ENCODE assay signal across 11 mouse cellular contexts in genomic region chr5:77838186-77839097, GRCm38 (mm10).
DNase-seq lines count a peak whose midpoint lies in the region; ATAC-seq lines count a peak whose summit lies in the region.
"Had no signal": no experiment of that assay in that cellular context is flagged by ENCODE, and none has a peak within 500 bp of the region (broad histone marks: within the 10 kb centered on the region; RNA-seq: fewer than 3 reads in every experiment).

No protein-coding gene starts in this region.

- DNase-seq in frontal cortex, postnatal 14 days (ENCODE audit: low spot score in 2 of 2): no peak
- peak; percentile 79 for DNase-seq in brain, adult 2 months (ENCODE audit: low read depth, low spot score)
- DNase-seq in midbrain, embryonic 14.5 days: peak; percentile 55
- DNase-seq in spleen, adult 18-20 months: no peak
- DNase-seq in heart, adult 8-10 months (ENCODE audit: low spot score): no peak
- DNase-seq in thymus, postnatal 36 days: no peak
- DNase-seq: cerebellum, adult 18-20 months; heart, adult 2 months had no signal

- H3K4me3 ChIP-seq in hindbrain, embryonic 12.5 days: no peak overlapping the region
- no peak overlapping the region for H3K4me3 ChIP-seq in midbrain, embryonic 14.5 days (replicated peaks; ENCODE audit: low read depth, low read length)
- H3K4me3 ChIP-seq: heart, adult 2 months; liver, embryonic 15.5 days had no signal

- H3K4me2 ChIP-seq in hindbrain, embryonic 12.5 days (replicated peaks): no peak overlapping the region; the same call in 1 of the 2 replicates
- H3K4me2 ChIP-seq in midbrain, embryonic 14.5 days (ENCODE audit: low read length): 0 out of 2 replicates have a peak overlapping the region, but pooled peaks have one; percentile 1
- H3K4me2 ChIP-seq: liver, embryonic 15.5 days had no signal

- no peak overlapping the region for H3K9ac ChIP-seq in hindbrain, embryonic 12.5 days
- no peak overlapping the region for H3K9ac ChIP-seq in midbrain, embryonic 14.5 days (replicated peaks; ENCODE audit: low read length)
- H3K9ac ChIP-seq: liver, embryonic 15.5 days had no signal

- H3K27ac ChIP-seq in hindbrain, embryonic 12.5 days: peak overlapping the region; percentile 74
- peak overlapping the region; percentile 39 for H3K27ac ChIP-seq in midbrain, embryonic 14.5 days (replicated peaks; ENCODE audit: low read depth, low read length)
- H3K27ac ChIP-seq: heart, adult 2 months; liver, embryonic 15.5 days had no signal

- no peaks in the 10 kb centered on the region for H3K9me3 ChIP-seq in hindbrain, embryonic 12.5 days (replicated peaks)
- no peaks in the 10 kb centered on the region for H3K9me3 ChIP-seq in midbrain, embryonic 14.5 days (ENCODE audit: control insufficient read depth, low read length)
- H3K9me3 ChIP-seq: liver, embryonic 15.5 days had no signal

- H3K27me3 ChIP-seq in hindbrain, embryonic 12.5 days: no peaks in the 10 kb centered on the region
- H3K27me3 ChIP-seq in midbrain, embryonic 14.5 days (ENCODE audit: control insufficient read depth, insufficient read depth, low read length): no peaks in the 10 kb centered on the region
- H3K27me3 ChIP-seq: liver, embryonic 15.5 days had no signal

- WGBS in hindbrain, embryonic 12.5 days: 26% methylated on average over 5 of the region's 5 CpGs
- WGBS in midbrain, embryonic 14.5 days: 21% methylated on average over 5 of the region's 5 CpGs

- no peaks in the 10 kb centered on the region for H3K36me3 ChIP-seq in hindbrain, embryonic 12.5 days
- H3K36me3 ChIP-seq in midbrain, embryonic 14.5 days (ENCODE audit: control insufficient read depth, insufficient read depth, low read length): no peaks in the 10 kb centered on the region
- H3K36me3 ChIP-seq: liver, embryonic 15.5 days had no signal

- peaks cover 10% of the 10 kb centered on the region; the same call in 1 of the 2 replicates for H3K4me1 ChIP-seq in hindbrain, embryonic 12.5 days
- peaks cover 12% of the 10 kb centered on the region for H3K4me1 ChIP-seq in midbrain, embryonic 14.5 days (ENCODE audit: control insufficient read depth, insufficient read depth, low read length)
- H3K4me1 ChIP-seq: liver, embryonic 15.5 days had no signal

- peak; percentile 83 for ATAC-seq in frontal cortex, adult (ENCODE audit: low TSS enrichment)
- peak; percentile 95 for ATAC-seq in hindbrain, embryonic 12.5 days (ENCODE audit: low FRiP score)
- peak; percentile 78 for ATAC-seq in midbrain, embryonic 14.5 days (ENCODE audit: low FRiP score, low TSS enrichment)

Comparison
In these comparisons a context has a peak if more than half of its experiments do, and no peak if none do; other contexts are left out.
1. DNase-seq: peak in brain, adult 2 months (single experiment) and midbrain, embryonic 14.5 days (single experiment); none in frontal cortex, postnatal 14 days (0 of 2), spleen, adult 18-20 months (0 of 2), heart, adult 8-10 months (single experiment) and thymus, postnatal 36 days (0 of 2).
2. Peak in every context shown above with its lines, with median percentiles within 50 percentile points of each other: ATAC-seq.